Mouse (Mus musculus) kidney, postnatal 10 days (tissue): ENCODE measurements around the gene Clvs2.
A peak's percentile ranks its signal among the peaks of the same experiment; 100 is the strongest.

ENCODE experiments used
- DNase-seq: peaks from one replicate; pipeline ENCODE4 v3.0.0; 2021; ENCODE audit warnings: mixed read lengths

Gene Clvs2

DNA sequence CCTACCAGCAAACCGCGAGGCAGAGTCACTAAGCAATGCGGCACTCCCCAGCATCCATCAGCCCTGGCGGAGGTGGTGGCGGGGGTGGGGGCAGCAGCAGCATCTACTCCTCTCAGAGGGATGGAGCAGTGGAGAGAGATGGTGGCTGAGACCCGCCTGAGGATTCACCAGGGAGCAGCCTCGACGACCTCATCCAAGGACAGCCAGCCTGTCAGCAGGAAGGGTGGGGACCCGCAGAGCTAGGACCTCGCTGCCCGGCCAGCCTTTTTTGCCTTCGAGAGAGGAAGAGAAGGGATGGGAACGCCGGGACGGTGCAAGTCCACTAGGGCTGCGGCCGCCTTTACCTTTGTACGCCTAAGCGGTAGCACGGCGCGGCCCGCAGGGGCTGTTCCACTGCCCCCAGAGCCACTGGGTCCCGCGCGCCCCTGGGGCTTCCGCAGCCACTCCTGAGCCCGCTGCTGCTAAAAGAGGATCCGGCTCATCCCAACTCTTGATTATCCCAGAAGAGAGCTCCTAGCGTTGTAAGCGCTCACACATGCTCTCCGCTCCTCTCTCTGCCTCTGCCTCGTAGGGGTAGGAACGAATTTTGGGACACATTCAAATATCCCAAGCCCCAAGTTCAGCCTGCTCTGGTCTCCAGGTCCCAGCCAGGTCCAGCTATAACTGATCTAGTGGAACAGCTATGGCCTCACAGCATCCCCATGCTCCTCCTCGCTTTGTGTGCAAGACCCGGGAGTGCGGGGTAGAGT, at the start of gene Clvs2:
Clvs2 (minus strand) TSS at position 639 of the 749 bp plus-strand sequence.
- peak; percentile 10 for DNase-seq

DNA sequence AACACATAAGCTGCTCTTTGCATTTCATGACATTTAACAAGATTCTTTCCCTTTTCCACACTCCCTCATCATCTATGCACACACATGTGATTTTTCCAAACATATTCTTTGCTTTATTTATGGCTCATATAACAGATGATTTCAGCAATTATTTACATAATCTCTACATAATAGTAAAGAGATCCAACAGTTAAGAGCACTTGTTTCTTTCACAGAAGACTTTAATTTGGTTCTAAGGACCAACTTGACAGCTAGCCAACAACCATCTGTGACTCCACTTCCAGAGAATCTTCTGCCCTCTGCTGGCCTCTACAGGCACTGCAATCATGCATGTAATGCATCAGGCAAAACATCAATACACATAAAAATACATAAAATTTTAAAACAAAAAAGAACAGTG, 28.6 kb upstream of the Clvs2 start:
- peak; percentile 83 for DNase-seq

DNA sequence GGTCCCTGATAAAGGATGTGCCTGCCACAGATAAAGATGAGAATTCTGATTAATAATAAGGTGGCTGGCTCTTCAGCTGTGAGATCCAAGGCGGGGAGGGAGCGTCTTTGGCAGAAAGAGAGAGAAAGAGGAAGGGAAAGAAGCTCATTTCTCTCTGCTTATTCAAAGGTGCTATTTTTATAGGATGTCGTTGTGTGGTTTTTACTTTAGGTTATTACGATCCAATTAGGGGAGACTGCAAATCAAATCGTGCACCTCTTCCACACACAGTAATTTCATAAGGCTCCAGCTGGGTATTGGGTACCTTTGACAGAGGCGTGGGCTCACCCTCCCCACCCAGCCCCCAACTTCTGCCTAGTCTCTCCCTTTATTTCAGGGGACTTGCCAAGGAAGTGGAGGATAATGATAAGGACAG, 985 bp downstream of the Clvs2 start:
- no peak for DNase-seq

DNA sequence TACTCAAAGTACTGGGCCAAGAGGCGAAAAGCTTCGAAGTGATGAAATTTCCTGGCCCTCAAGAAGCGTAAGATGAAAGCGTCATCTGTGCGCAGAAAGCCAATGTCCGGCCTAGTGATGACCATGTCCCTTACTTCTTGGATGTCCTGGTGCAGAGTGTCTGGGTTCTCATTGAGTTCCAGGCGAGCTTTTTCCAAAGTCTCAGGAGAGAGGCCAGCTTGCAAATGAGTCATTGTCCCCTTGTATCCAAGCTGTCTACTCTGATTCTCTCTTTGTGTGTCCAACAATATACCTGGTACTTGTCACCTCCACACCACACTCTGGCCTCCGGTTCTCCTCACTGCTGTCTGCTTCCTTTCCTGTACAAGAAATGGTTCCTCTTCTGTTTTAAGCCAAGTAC, 1.9 kb downstream of the Clvs2 start:
- no peak for DNase-seq

DNA sequence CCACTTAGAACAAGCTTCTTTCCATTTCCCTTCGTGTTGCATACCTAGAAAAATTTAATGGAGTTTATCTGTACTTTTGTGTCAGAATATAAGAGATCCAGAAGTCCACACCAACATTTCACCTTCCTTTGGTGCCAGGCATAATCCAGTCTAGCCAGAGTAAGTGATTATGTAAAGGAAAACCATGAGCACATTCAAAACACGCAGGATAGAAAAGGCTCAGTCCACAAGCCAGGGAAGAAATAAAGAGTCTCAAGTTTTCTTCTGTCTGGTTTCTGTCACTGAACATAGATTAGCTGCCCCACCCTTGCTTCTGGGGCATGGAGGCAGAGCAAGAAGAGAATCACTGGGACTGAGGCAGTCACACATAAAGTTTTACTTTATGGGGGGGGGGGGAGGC, 8.4 kb downstream of the Clvs2 start:
- DNase-seq = no peak

DNA sequence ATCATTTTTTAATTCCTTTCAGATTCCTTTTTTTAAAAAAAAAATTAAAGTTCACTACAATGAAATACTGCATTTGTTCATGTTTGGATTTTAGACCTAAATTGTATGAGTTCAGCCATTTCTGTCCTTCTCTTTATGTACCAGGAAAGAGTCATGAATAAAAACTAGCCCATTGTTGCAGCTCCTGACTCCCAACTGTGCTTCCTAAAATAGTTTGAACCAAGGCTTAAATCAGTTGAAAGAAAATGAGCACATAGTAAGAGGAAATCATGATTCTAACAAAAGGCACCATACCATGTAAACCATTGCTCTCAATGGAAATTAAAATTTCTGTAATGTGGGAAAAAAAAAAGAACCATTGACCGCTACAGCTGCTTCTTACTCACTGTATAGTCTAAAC, 11.4 kb downstream of the Clvs2 start:
- DNase-seq = no peak

DNA sequence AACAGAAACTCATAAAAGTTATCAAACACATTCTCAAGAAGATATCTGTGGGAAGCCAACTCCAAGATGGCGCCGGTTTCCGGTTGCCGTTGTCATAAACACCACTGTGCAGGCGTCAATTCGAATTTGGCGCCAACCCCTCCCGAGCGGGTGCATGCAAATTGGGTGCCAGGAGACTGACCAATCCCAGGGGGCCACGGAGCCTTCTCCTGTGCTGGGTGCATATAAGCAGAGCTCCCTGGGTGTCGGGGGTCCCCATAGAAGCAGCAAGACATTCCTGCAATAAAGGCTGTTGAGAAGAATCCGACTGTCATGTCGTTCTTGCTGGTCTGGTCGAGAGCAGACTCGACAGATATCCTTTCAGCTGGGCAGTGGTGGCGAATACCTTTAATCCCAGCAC, 31.8 kb downstream of the Clvs2 start:
- peak; percentile 5 for DNase-seq

DNA sequence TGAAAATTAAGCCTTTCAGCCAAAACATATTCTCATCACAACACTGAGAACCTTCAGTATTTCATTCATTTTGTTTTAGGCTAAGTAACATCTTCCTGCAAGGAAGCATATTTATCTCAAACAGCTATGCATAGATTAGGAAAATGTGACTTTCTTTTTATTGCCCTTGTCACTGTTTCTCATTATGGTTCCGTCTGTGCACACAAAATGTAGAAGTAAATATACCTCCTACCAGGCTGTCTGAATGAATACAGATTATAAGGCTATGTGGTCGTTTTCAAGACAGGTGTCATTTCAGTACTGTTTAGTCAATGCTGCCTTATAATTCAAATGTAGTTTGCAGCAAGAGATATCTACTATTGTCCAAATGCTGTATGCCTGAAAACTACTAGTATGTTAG, 35.8 kb downstream of the Clvs2 start:
- no peak for DNase-seq

DNA sequence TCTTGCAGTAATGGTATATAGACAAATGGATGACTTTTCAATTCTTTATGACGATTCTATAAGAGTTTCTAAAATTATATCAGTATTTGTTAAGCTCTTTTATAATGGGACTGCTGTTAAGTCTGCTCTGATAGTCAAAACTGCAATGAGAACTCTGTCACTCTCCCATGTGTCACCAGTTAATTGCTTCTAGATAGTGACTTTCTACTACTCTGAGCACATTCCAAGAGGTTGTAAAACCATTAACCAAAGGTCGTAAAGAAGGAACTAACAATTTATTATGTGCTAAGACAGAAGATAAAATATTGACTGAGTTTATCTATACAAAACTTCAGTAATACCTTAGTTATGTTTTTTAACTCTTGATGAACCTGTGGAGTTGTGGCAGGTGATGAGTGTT, 37.5 kb downstream of the Clvs2 start:
- DNase-seq = no peak

DNA sequence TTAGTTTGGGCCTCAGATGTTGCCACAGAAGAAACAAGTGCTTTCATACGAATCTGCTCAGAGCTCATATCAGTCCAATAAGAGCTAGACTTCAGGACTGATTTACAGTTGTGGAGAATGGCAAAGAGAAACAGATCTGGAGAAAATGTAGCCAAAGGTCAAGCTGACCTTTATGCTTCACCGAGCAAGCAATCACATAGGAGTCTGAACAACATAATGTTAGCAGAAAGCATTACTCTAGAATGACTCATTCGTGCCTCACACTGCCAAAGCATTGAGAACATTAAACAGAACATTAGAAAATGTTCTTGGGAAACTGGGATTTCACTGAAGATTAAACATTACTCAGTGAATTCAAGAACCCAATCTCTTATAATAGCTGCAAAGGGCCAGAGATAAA, 66.5 kb downstream of the Clvs2 start:
- DNase-seq = peak; percentile 30

DNA sequence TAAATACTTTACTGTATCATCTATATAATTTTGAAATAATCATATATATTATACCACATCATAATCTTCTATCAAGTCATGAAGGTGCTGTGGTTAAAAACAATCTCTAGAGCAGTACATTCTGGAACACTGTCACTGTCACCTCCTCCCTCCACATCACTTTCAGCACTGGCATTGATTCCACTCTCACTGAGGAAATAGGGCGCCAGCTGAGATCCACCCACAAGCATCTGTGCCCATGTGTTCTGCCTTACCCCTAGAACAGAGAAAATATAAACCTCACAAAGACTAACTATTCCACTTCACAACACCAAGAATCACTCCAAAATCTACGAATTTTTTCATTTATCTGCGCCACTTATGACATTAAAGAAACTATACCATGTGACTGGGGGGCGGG, 84.2 kb downstream of the Clvs2 start:
- no peak for DNase-seq
